Mouse (Mus musculus): ENCODE measurements around the gene Plxna1. TPM values are rescaled to one million over a fixed set of nuclear protein-coding genes. Genes with fewer than 3 reads are reported as not detected.

The Plxna1 gene
- polyA plus RNA-seq, 1 experiment = 24.3 TPM

GRCm38 (mm10) chr6:89283095-89283494 lies 79.3 kb downstream of the Plxna1 start:
- Histone ChIP-seq H3K4me1 (ENCODE audit: control insufficient read depth, insufficient read depth, insufficient read length, low read length) (no peaks in the 10 kb centered on the region; the same call in 1 of the 2 replicates), H3K27ac (ENCODE audit: insufficient read depth, low read depth, low read length) (no peak overlapping the region), H3K36me3 (ENCODE audit: control insufficient read depth, insufficient read depth, low read length) (no peaks in the 10 kb centered on the region), H3K27me3 (ENCODE audit: control insufficient read depth, insufficient read depth, low read length) (no peaks in the 10 kb centered on the region), H3K4me3 (ENCODE audit: low read depth, low read length) (no peak overlapping the region)
- WGBS = 95% methylated on average over 4 of the region's 4 CpGs
- TF ChIP-seq POLR2A (IDR thresholded peaks at IDR 0.05; ENCODE audit: low read depth, low read length) (no peak), CTCF (IDR thresholded peaks at IDR 0.05; ENCODE audit: extremely low read depth, insufficient read length, insufficient replicate concordance, low read depth, low read length) (no peak)

- no peak overlapping the region for H3K4me3 ChIP-seq (ENCODE audit: low read depth, low read length)
- WGBS = 22% methylated on average over 5 of the region's 5 CpGs
- H3K4me1 ChIP-seq (ENCODE audit: control insufficient read depth, insufficient read depth, insufficient read length, low read length) = no peaks in the 10 kb centered on the region; the same call in 1 of the 2 replicates
- no peaks in the 10 kb centered on the region for H3K27me3 ChIP-seq (ENCODE audit: control insufficient read depth, insufficient read depth, low read length)
- TF ChIP-seq POLR2A (IDR thresholded peaks at IDR 0.05; ENCODE audit: low read depth, low read length) (no peak), CTCF (IDR thresholded peaks at IDR 0.05; ENCODE audit: extremely low read depth, insufficient read length, insufficient replicate concordance, low read depth, low read length) (no peak)
- H3K36me3 ChIP-seq (ENCODE audit: control insufficient read depth, insufficient read depth, low read length) = no peaks in the 10 kb centered on the region
- no peak overlapping the region for H3K27ac ChIP-seq (ENCODE audit: insufficient read depth, low read depth, low read length)
Observed at GRCm38 (mm10) chr6:89282626-89283025, 79.8 kb downstream of the Plxna1 start.

GRCm38 (mm10) chr6:89281492-89282332 lies 80.7 kb downstream of the Plxna1 start:
- 21% methylated on average over 16 of the region's 16 CpGs for WGBS
- H3K4me1 ChIP-seq (ENCODE audit: control insufficient read depth, insufficient read depth, insufficient read length, low read length) = no peaks in the 10 kb centered on the region
- no peak for TF ChIP-seq POLR2A (IDR thresholded peaks at IDR 0.05; ENCODE audit: low read depth, low read length)
- TF ChIP-seq CTCF (IDR thresholded peaks at IDR 0.05; ENCODE audit: extremely low read depth, insufficient read length, insufficient replicate concordance, low read depth, low read length) = no peak
- no peaks in the 10 kb centered on the region for H3K36me3 ChIP-seq (ENCODE audit: control insufficient read depth, insufficient read depth, low read length)
- no peak overlapping the region for H3K27ac ChIP-seq (ENCODE audit: insufficient read depth, low read depth, low read length)
- H3K27me3 ChIP-seq (ENCODE audit: control insufficient read depth, insufficient read depth, low read length) = no peaks in the 10 kb centered on the region
- H3K4me3 ChIP-seq (ENCODE audit: low read depth, low read length) = no peak overlapping the region

GRCm38 (mm10) chr6:89280555-89280954 lies 81.9 kb downstream of the Plxna1 start:
- 59% methylated on average over 4 of the region's 4 CpGs for WGBS
- no peak overlapping the region for H3K27ac ChIP-seq (ENCODE audit: insufficient read depth, low read depth, low read length)
- H3K4me1 ChIP-seq (ENCODE audit: control insufficient read depth, insufficient read depth, insufficient read length, low read length) = no peaks in the 10 kb centered on the region
- H3K4me3 ChIP-seq (ENCODE audit: low read depth, low read length) = no peak overlapping the region
- TF ChIP-seq POLR2A (IDR thresholded peaks at IDR 0.05; ENCODE audit: low read depth, low read length) = no peak
- H3K27me3 ChIP-seq (ENCODE audit: control insufficient read depth, insufficient read depth, low read length) = no peaks in the 10 kb centered on the region
- no peaks in the 10 kb centered on the region for H3K36me3 ChIP-seq (ENCODE audit: control insufficient read depth, insufficient read depth, low read length)

- no peak overlapping the region for H3K27ac ChIP-seq (ENCODE audit: insufficient read depth, low read depth, low read length)
- no peaks in the 10 kb centered on the region for H3K36me3 ChIP-seq (ENCODE audit: control insufficient read depth, insufficient read depth, low read length)
- H3K27me3 ChIP-seq (ENCODE audit: control insufficient read depth, insufficient read depth, low read length) = no peaks in the 10 kb centered on the region
- H3K4me3 ChIP-seq (ENCODE audit: low read depth, low read length) = no peak overlapping the region
- 65% methylated on average over 10 of the region's 10 CpGs for WGBS
- no peak for TF ChIP-seq CTCF (IDR thresholded peaks at IDR 0.05; ENCODE audit: extremely low read depth, insufficient read length, insufficient replicate concordance, low read depth, low read length)
- TF ChIP-seq POLR2A (IDR thresholded peaks at IDR 0.05; ENCODE audit: low read depth, low read length) = no peak
- H3K4me1 ChIP-seq (ENCODE audit: control insufficient read depth, insufficient read depth, insufficient read length, low read length) = no peaks in the 10 kb centered on the region
Observed at GRCm38 (mm10) chr6:89271731-89272475, 90.5 kb downstream of the Plxna1 start.

- Histone ChIP-seq H3K27ac (ENCODE audit: insufficient read depth, low read depth, low read length) (no peak overlapping the region), H3K4me3 (ENCODE audit: low read depth, low read length) (no peak overlapping the region), H3K4me1 (ENCODE audit: control insufficient read depth, insufficient read depth, insufficient read length, low read length) (no peaks in the 10 kb centered on the region), H3K27me3 (ENCODE audit: control insufficient read depth, insufficient read depth, low read length) (no peaks in the 10 kb centered on the region), H3K36me3 (ENCODE audit: control insufficient read depth, insufficient read depth, low read length) (no peaks in the 10 kb centered on the region)
- no peak for TF ChIP-seq POLR2A (IDR thresholded peaks at IDR 0.05; ENCODE audit: low read depth, low read length)
- no peak for TF ChIP-seq CTCF (IDR thresholded peaks at IDR 0.05; ENCODE audit: extremely low read depth, insufficient read length, insufficient replicate concordance, low read depth, low read length)
- WGBS = 74% methylated on average over 5 of the region's 5 CpGs
Observed at GRCm38 (mm10) chr6:89267181-89267580, 95.2 kb downstream of the Plxna1 start.

Other genes starting within 250 kb of the Plxna1 start
- gene Chchd6, start 233.0 kb upstream of the Plxna1 start, polyA plus RNA-seq (2012; rRNA removed) = 9.1 and 11.4 TPM in 2 replicates